Mouse (Mus musculus): Measurements from ENCODE around the gene Usp15.
"Not testable (repeated sequence)": the region's sequence is repeated elsewhere in the genome, so short reads cannot be mapped to it uniquely, and the experiment has no call there.

GRCm38 (mm10) chr10:123205364-123205763, 8.6 kb upstream of the Usp15 start:
- not testable (repeated sequence) for TF ChIP-seq GATA1, TAL1 (IDR thresholded peaks at IDR 0.05; ENCODE audit: low read length)

All from erythroblast, embryonic 14.5 days (primary cell).